17 mouse cellular contexts compared by ENCODE assay signal in genomic region chr2:115764595-115765305, GRCm38 (mm10).
DNase-seq lines count a peak whose midpoint lies in the region; ATAC-seq and TF ChIP-seq lines count a peak whose summit lies in the region.
"Had no signal": no experiment of that assay in that cellular context is flagged by ENCODE, and none has a peak within 500 bp of the region (broad histone marks: within the 10 kb centered on the region; RNA-seq: fewer than 3 reads in every experiment).

No protein-coding gene starts in this region.

- H3K4me2 ChIP-seq in intestine, postnatal 0 days (replicated peaks; ENCODE audit: low read depth): no peak overlapping the region
- H3K4me2 ChIP-seq in stomach, postnatal 0 days (replicated peaks; ENCODE audit: low read depth): no peak overlapping the region
- H3K4me2 ChIP-seq: heart, embryonic 15.5 days; limb, embryonic 13.5 days; lung, embryonic 15.5 days; midbrain, embryonic 15.5 days; neural tube, embryonic 13.5 days had no signal

- 64% methylated on average over 8 of the region's 8 CpGs for WGBS in intestine, postnatal 0 days
- WGBS in stomach, postnatal 0 days: 49% methylated on average over 8 of the region's 8 CpGs
- WGBS in hindbrain, embryonic 10.5 days: 95% methylated on average over 8 of the region's 8 CpGs

- H3K27ac ChIP-seq in intestine, postnatal 0 days (ENCODE audit: low read depth, low read length): no peak overlapping the region
- 0 out of 2 replicates have a peak overlapping the region, but pooled peaks have one; percentile 8 for H3K27ac ChIP-seq in stomach, postnatal 0 days (replicated peaks)
- no peak overlapping the region for H3K27ac ChIP-seq in hindbrain, embryonic 10.5 days
- H3K27ac ChIP-seq: heart, embryonic 15.5 days; limb, embryonic 13.5 days; lung, embryonic 15.5 days; midbrain, embryonic 15.5 days; neural tube, embryonic 13.5 days had no signal

- no peak for TF ChIP-seq CTCF in intestine, postnatal 0 days (IDR thresholded peaks at IDR 0.05; ENCODE audit: low read depth)
- no peak for TF ChIP-seq CTCF in stomach, postnatal 0 days (IDR thresholded peaks at IDR 0.05; ENCODE audit: low read depth)

- H3K9ac ChIP-seq in intestine, postnatal 0 days (ENCODE audit: low read depth, low read length): no peak overlapping the region
- no peak overlapping the region for H3K9ac ChIP-seq in stomach, postnatal 0 days (ENCODE audit: low read length)
- H3K9ac ChIP-seq: heart, embryonic 15.5 days; limb, embryonic 13.5 days; lung, embryonic 15.5 days; midbrain, embryonic 15.5 days; neural tube, embryonic 13.5 days had no signal

- DNase-seq in heart, adult 11 months: peak; percentile 89
- DNase-seq in heart, postnatal 36 days: no peak
- peak; percentile 53 for DNase-seq in lung, postnatal 36 days
- DNase-seq in lung, postnatal 10 days: no peak
- DNase-seq in stomach, postnatal 0 days (ENCODE audit: low spot score): no peak
- DNase-seq in embryo, embryonic 11 days: no peak
- DNase-seq in hindbrain, embryonic 10.5 days (ENCODE audit: low spot score): no peak
- DNase-seq: B cell, adult 2 months; cerebellum, adult 9-10 months; gastrocnemius, postnatal 36 days had no signal

- H3K4me3 ChIP-seq in intestine, postnatal 0 days (ENCODE audit: low read depth, low read length): no peak overlapping the region
- no peak overlapping the region for H3K4me3 ChIP-seq in stomach, postnatal 0 days (ENCODE audit: low read depth, low read length)
- no peak overlapping the region for H3K4me3 ChIP-seq in hindbrain, embryonic 10.5 days
- H3K4me3 ChIP-seq: heart, embryonic 15.5 days; limb, embryonic 13.5 days; lung, embryonic 15.5 days; midbrain, embryonic 15.5 days; neural tube, embryonic 13.5 days had no signal

- TF ChIP-seq EP300 in stomach, postnatal 0 days (optimal IDR thresholded peaks at IDR 0.05): no peak

- no peaks in the 10 kb centered on the region for H3K36me3 ChIP-seq in intestine, postnatal 0 days (ENCODE audit: control insufficient read depth, insufficient read depth)
- H3K36me3 ChIP-seq in stomach, postnatal 0 days (ENCODE audit: control insufficient read depth, insufficient read depth, low read length): no peaks in the 10 kb centered on the region
- no peaks in the 10 kb centered on the region for H3K36me3 ChIP-seq in hindbrain, embryonic 10.5 days
- H3K36me3 ChIP-seq: heart, embryonic 15.5 days; limb, embryonic 13.5 days; lung, embryonic 15.5 days; midbrain, embryonic 15.5 days; neural tube, embryonic 13.5 days had no signal

- intact Hi-C loops in heart, postnatal 36 days (cut with DNase I): no loop called here

- no peaks in the 10 kb centered on the region for H3K9me3 ChIP-seq in intestine, postnatal 0 days (ENCODE audit: control insufficient read depth)
- H3K9me3 ChIP-seq in stomach, postnatal 0 days (ENCODE audit: control insufficient read depth, low read length): no peaks in the 10 kb centered on the region
- no peaks in the 10 kb centered on the region for H3K9me3 ChIP-seq in hindbrain, embryonic 10.5 days
- H3K9me3 ChIP-seq: heart, embryonic 15.5 days; limb, embryonic 13.5 days; lung, embryonic 15.5 days; midbrain, embryonic 15.5 days; neural tube, embryonic 13.5 days had no signal

- no peaks in the 10 kb centered on the region for H3K27me3 ChIP-seq in intestine, postnatal 0 days (replicated peaks; ENCODE audit: control insufficient read depth, insufficient read depth, low read length)
- H3K27me3 ChIP-seq in stomach, postnatal 0 days (ENCODE audit: control insufficient read depth, insufficient read depth, low read length): no peaks in the 10 kb centered on the region
- H3K27me3 ChIP-seq in hindbrain, embryonic 10.5 days (ENCODE audit: insufficient read depth, poor library complexity, severe bottlenecking): no peaks in the 10 kb centered on the region
- H3K27me3 ChIP-seq: heart, embryonic 15.5 days; limb, embryonic 13.5 days; lung, embryonic 15.5 days; midbrain, embryonic 15.5 days; neural tube, embryonic 13.5 days had no signal

- peak; percentile 53; the same call in 1 of the 2 replicates for ATAC-seq in intestine, postnatal 0 days
- ATAC-seq in stomach, postnatal 0 days (ENCODE audit: low FRiP score, low TSS enrichment): peak; percentile 74
- ATAC-seq: hindbrain, embryonic 16.5 days; midbrain, embryonic 15.5 days had no signal

- H3K4me1 ChIP-seq in intestine, postnatal 0 days (replicated peaks; ENCODE audit: control insufficient read depth, insufficient read depth, low read length): no peaks in the 10 kb centered on the region
- H3K4me1 ChIP-seq in stomach, postnatal 0 days (replicated peaks; ENCODE audit: control insufficient read depth, insufficient read depth): no peaks in the 10 kb centered on the region
- H3K4me1 ChIP-seq in hindbrain, embryonic 10.5 days (replicated peaks): no peaks in the 10 kb centered on the region
- H3K4me1 ChIP-seq: heart, embryonic 15.5 days; limb, embryonic 13.5 days; lung, embryonic 15.5 days; midbrain, embryonic 15.5 days; neural tube, embryonic 13.5 days had no signal

Comparison
In these comparisons a context has a peak if more than half of its experiments do, and no peak if none do; other contexts are left out.
1. DNase-seq: peak in heart, adult 11 months (single experiment) and lung, postnatal 36 days (single experiment); none in heart, postnatal 36 days (0 of 2), lung, postnatal 10 days (single experiment), stomach, postnatal 0 days (single experiment), embryo, embryonic 11 days (single experiment) and hindbrain, embryonic 10.5 days (single experiment).